Mouse (Mus musculus) E14TG2a.4 (cell line): ENCODE data around the gene Nfe2l1.
"Not testable (repeated sequence)": the region's sequence is repeated elsewhere in the genome, so short reads cannot be mapped to it uniquely, and the experiment has no call there.

ENCODE experiments used
- H3K27me3 ChIP-seq: 2 replicates; pipeline ENCODE4 v1.6.1; 2014; ENCODE audit warnings: low read length, control low read depth; ENCODE audit not compliant: insufficient read depth
- H3K36me3 ChIP-seq: 2 replicates; pipeline ENCODE4 v1.6.1; 2014; ENCODE audit warnings: low read length, control low read depth; ENCODE audit not compliant: insufficient read depth
- H3K4me1 ChIP-seq: replicated peaks from 2 replicates; pipeline ENCODE4 v1.6.1; 2014; ENCODE audit warnings: low read depth, low read length, control low read depth
- H3K4me3 ChIP-seq: replicated peaks from 2 replicates; pipeline ENCODE4 v1.5.1; 2014; ENCODE audit warnings: mild to moderate bottlenecking, low read length
- H3K9me3 ChIP-seq: 2 replicates; pipeline ENCODE4 v1.6.1; 2014; ENCODE audit warnings: low read length, control low read depth
- CTCF ChIP-seq: conservative IDR thresholded peaks from 2 replicates; pipeline ENCODE4 v1.5.1; 2014; ENCODE audit warnings: low read length
- NANOG ChIP-seq: IDR thresholded peaks from 2 replicates; pipeline ENCODE4 v1.6.1; 2014; ENCODE audit warnings: borderline replicate concordance, low read length, mixed read lengths
- POU5F1 ChIP-seq: IDR thresholded peaks from 2 replicates; pipeline ENCODE4 v1.6.1; 2014; ENCODE audit warnings: low read length, borderline replicate concordance

The Nfe2l1 gene

GRCm38 (mm10) chr11:96818128-96818710 is 11.5 kb downstream of the Nfe2l1 start:
- H3K9me3 ChIP-seq, result no peaks in the 10 kb centered on the region
- H3K4me1 ChIP-seq, result peaks cover 99% of the 10 kb centered on the region
- no peaks in the 10 kb centered on the region for H3K27me3 ChIP-seq
- no peak for TF ChIP-seq POU5F1
- no peak for TF ChIP-seq CTCF
- TF ChIP-seq NANOG, result no peak
- H3K4me3 ChIP-seq, result peak overlapping the region; percentile 62
- H3K36me3 ChIP-seq, result peaks cover 99% of the 10 kb centered on the region

GRCm38 (mm10) chr11:96816979-96817378 is 12.8 kb downstream of the Nfe2l1 start:
- TF ChIP-seq POU5F1, result no peak
- TF ChIP-seq NANOG, result no peak
- TF ChIP-seq CTCF, result no peak
- peaks cover 97% of the 10 kb centered on the region for H3K4me1 ChIP-seq
- H3K9me3 ChIP-seq, result no peaks in the 10 kb centered on the region
- peaks cover 99% of the 10 kb centered on the region for H3K36me3 ChIP-seq
- H3K4me3 ChIP-seq, result no peak overlapping the region; the same call in 1 of the 2 replicates
- no peaks in the 10 kb centered on the region for H3K27me3 ChIP-seq

GRCm38 (mm10) chr11:96816494-96816893 is 13.3 kb downstream of the Nfe2l1 start:
- TF ChIP-seq POU5F1 (no peak), CTCF (no peak)
- no peaks in the 10 kb centered on the region for H3K9me3 ChIP-seq
- H3K4me3 ChIP-seq, result no peak overlapping the region
- peaks cover 94% of the 10 kb centered on the region for H3K4me1 ChIP-seq
- H3K36me3 ChIP-seq, result peaks cover 99% of the 10 kb centered on the region
- H3K27me3 ChIP-seq, result no peaks in the 10 kb centered on the region

GRCm38 (mm10) chr11:96815895-96816294 is 13.9 kb downstream of the Nfe2l1 start:
- TF ChIP-seq CTCF (no peak), NANOG (no peak), POU5F1 (no peak)
- Histone ChIP-seq H3K4me3 (no peak overlapping the region), H3K36me3 (peaks cover 99% of the 10 kb centered on the region)

GRCm38 (mm10) chr11:96814443-96814842 is 15.3 kb downstream of the Nfe2l1 start:
- Histone ChIP-seq H3K4me1 (peaks cover 79% of the 10 kb centered on the region), H3K4me3 (no peak overlapping the region)

More at GRCm38 (mm10) chr11:96815895-96816294, 13.9 kb downstream of the Nfe2l1 start:
- H3K4me1 ChIP-seq, result peaks cover 88% of the 10 kb centered on the region
- no peaks in the 10 kb centered on the region for H3K9me3 ChIP-seq
- H3K27me3 ChIP-seq, result no peaks in the 10 kb centered on the region

GRCm38 (mm10) chr11:96813920-96814319 is 15.8 kb downstream of the Nfe2l1 start:
- Histone ChIP-seq H3K4me3 (no peak overlapping the region), H3K27me3 (no peaks in the 10 kb centered on the region), H3K4me1 (peaks cover 79% of the 10 kb centered on the region), H3K9me3 (no peaks in the 10 kb centered on the region), H3K36me3 (peaks cover 99% of the 10 kb centered on the region)
- no peak for TF ChIP-seq CTCF
- no peak for TF ChIP-seq NANOG
- TF ChIP-seq POU5F1, result no peak

More at GRCm38 (mm10) chr11:96814443-96814842, 15.3 kb downstream of the Nfe2l1 start:
- TF ChIP-seq POU5F1 (no peak), CTCF (no peak), NANOG (no peak)
- H3K36me3 ChIP-seq, result peaks cover 99% of the 10 kb centered on the region
- no peaks in the 10 kb centered on the region for H3K27me3 ChIP-seq
- no peaks in the 10 kb centered on the region for H3K9me3 ChIP-seq

GRCm38 (mm10) chr11:96813455-96813854 is 16.3 kb downstream of the Nfe2l1 start:
- Histone ChIP-seq H3K4me1 (peaks cover 79% of the 10 kb centered on the region), H3K9me3 (no peaks in the 10 kb centered on the region), H3K36me3 (peaks cover 99% of the 10 kb centered on the region), H3K27me3 (no peaks in the 10 kb centered on the region), H3K4me3 (no peak overlapping the region)
- no peak for TF ChIP-seq CTCF
- no peak for TF ChIP-seq NANOG

GRCm38 (mm10) chr11:96811188-96811587 is 18.6 kb downstream of the Nfe2l1 start:
- not testable (repeated sequence) for H3K27me3 ChIP-seq, H3K4me3 ChIP-seq, H3K9me3 ChIP-seq
- Histone ChIP-seq H3K36me3 (peaks cover 99% of the 10 kb centered on the region), H3K4me1 (peaks cover 67% of the 10 kb centered on the region)

GRCm38 (mm10) chr11:96809562-96810235 is 20.1 kb downstream of the Nfe2l1 start:
- peaks cover 67% of the 10 kb centered on the region for H3K4me1 ChIP-seq
- H3K9me3 ChIP-seq, result no peaks in the 10 kb centered on the region
- no peaks in the 10 kb centered on the region for H3K27me3 ChIP-seq
- peaks cover 99% of the 10 kb centered on the region for H3K36me3 ChIP-seq
- TF ChIP-seq NANOG, result no peak
- no peak for TF ChIP-seq CTCF
- TF ChIP-seq POU5F1, result no peak
- no peak overlapping the region for H3K4me3 ChIP-seq
